Mouse (Mus musculus) kidney, adult 2 months (tissue): ENCODE measurements around the gene Tln2.

ENCODE experiments used
- CTCF ChIP-seq: fragments of 200-500 bp; conservative IDR thresholded peaks from 2 replicates; pipeline ENCODE4 v1.5.1; 2011; ENCODE audit warnings: low read depth, mild to moderate bottlenecking, control low read depth, low read length, moderate library complexity, mixed read lengths; ENCODE audit not compliant: insufficient read depth, insufficient read length
- POLR2A ChIP-seq: fragments of 200-500 bp; IDR thresholded peaks from one replicate; pipeline ENCODE4 v1.6.1; 2011; ENCODE audit warnings: low read depth, low read length, control low read depth

GRCm38 (mm10) chr9:67521736-67522135 is 37.8 kb downstream of the Tln2 start:
- TF ChIP-seq CTCF (no peak), POLR2A (no peak)
